Mouse (Mus musculus) heart, postnatal 0 days (tissue): ENCODE data around the gene Tgfb1.

Source experiments
- CTCF ChIP-seq: IDR thresholded peaks from 2 replicates; pipeline ENCODE4 v1.5.1; 2016; ENCODE audit warnings: antibody characterized with exemption, control low read depth, low read depth
- EP300 ChIP-seq: IDR thresholded peaks from 2 replicates; pipeline ENCODE4 v1.6.1; 2016; ENCODE audit warnings: antibody characterized with exemption, low read depth

DNA sequence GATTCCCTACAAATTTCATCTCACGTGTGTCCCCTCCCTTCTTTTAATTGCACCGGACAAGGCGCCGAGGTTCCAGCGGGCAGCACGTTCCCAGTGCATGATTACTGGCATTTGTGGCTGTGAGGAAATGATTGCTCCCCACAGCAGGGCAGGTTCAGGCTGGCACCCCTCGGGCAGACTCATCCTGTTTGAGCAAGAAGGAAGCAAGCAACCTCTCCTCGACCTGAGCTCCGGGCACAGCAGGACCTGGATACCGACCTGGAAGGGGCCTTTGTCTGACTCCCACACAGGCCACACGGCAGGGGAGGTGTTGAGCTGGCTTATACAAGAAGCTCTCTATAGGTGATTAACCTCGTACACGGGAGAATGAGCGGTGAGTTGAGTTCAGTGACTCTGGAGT lies 41.7 kb upstream of the Tgfb1 start:
- no peak for TF ChIP-seq EP300
- no peak for TF ChIP-seq CTCF
